ENCODE assay signal across 20 mouse cellular contexts in the genomic region with DNA sequence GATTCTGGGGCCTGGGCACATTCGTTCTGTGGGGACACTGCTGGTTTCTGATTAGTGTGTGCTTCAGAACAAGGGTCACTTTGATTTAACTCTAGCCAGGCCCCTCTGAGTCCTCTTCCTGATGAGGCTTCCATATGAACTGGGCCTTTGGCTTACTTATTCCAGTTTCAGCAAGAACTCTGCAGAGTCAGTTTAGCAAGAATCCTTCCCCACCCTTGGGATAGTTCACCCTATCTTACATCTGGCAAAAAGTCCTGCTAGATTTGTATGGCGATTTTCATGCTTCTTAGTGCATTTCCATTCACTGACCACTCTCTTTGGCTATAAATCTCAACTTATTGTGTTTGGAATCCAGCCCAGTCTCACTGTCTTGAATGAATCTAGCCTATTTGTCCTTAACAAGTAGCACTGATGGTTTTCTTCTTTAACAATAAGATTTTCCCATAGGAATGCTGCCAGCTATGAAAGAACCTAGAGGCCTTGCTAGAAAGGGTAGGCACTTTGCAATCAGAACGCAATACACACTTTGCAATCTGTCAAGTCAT.
A peak's percentile ranks its signal among the peaks of the same experiment; 100 is the strongest.
DNase-seq lines count a peak whose midpoint lies in the region; ATAC-seq and TF ChIP-seq lines count a peak whose summit lies in the region.
"Had no signal": no experiment of that assay in that cellular context is flagged by ENCODE, and none has a peak within 500 bp of the region (broad histone marks: within the 10 kb centered on the region; RNA-seq: fewer than 3 reads in every experiment).

No protein-coding gene starts in this region.

- no peaks in the 10 kb centered on the region for H3K27me3 ChIP-seq in kidney, embryonic 14.5 days (ENCODE audit: control insufficient read depth, insufficient read depth, low read length)
- no peaks in the 10 kb centered on the region for H3K27me3 ChIP-seq in lung, postnatal 0 days (replicated peaks; ENCODE audit: insufficient read depth, low read length)
- no peaks in the 10 kb centered on the region for H3K27me3 ChIP-seq in kidney, postnatal 0 days (ENCODE audit: insufficient read depth, low read length)
- H3K27me3 ChIP-seq: embryonic facial prominence, embryonic 12.5 days; forebrain, embryonic 15.5 days; limb, embryonic 13.5 days; midbrain, embryonic 12.5 days had no signal

- ATAC-seq in kidney, embryonic 14.5 days (ENCODE audit: low FRiP score, low TSS enrichment), result peak; percentile 16; the same call in 1 of the 2 replicates
- no peak for ATAC-seq in lung, postnatal 0 days
- ATAC-seq in kidney, postnatal 0 days (replicated peaks; ENCODE audit: low FRiP score, low read depth), result no peak
- ATAC-seq: forebrain, embryonic 15.5 days had no signal

- no peaks in the 10 kb centered on the region for H3K36me3 ChIP-seq in kidney, embryonic 14.5 days (ENCODE audit: control insufficient read depth, insufficient read depth, low read length)
- H3K36me3 ChIP-seq in lung, postnatal 0 days (ENCODE audit: insufficient read depth, low read length), result no peaks in the 10 kb centered on the region
- H3K36me3 ChIP-seq in kidney, postnatal 0 days (ENCODE audit: insufficient read depth, low read length), result no peaks in the 10 kb centered on the region
- H3K36me3 ChIP-seq: embryonic facial prominence, embryonic 12.5 days; forebrain, embryonic 15.5 days; G1E; hindbrain, embryonic 10.5 days; limb, embryonic 13.5 days; midbrain, embryonic 12.5 days had no signal

- no peaks in the 10 kb centered on the region for H3K4me1 ChIP-seq in kidney, embryonic 14.5 days (ENCODE audit: control insufficient read depth, insufficient read depth, low read length)
- H3K4me1 ChIP-seq in lung, postnatal 0 days (ENCODE audit: insufficient read depth, low read depth, low read length), result no peaks in the 10 kb centered on the region
- no peaks in the 10 kb centered on the region for H3K4me1 ChIP-seq in kidney, postnatal 0 days (replicated peaks; ENCODE audit: insufficient read depth, low read length)
- H3K4me1 ChIP-seq: embryonic facial prominence, embryonic 12.5 days; limb, embryonic 13.5 days had no signal

- no peak for TF ChIP-seq CTCF in lung, postnatal 0 days (IDR thresholded peaks at IDR 0.05)
- TF ChIP-seq CTCF in kidney, postnatal 0 days (IDR thresholded peaks at IDR 0.05; ENCODE audit: low read depth), result no peak

- peak; percentile 10 for DNase-seq in embryo, embryonic 10.5 days (ENCODE audit: low spot score)
- DNase-seq in embryo, embryonic 11 days, result no peak
- no peak for DNase-seq in kidney, adult 18-20 months
- DNase-seq in lung, postnatal 0 days (ENCODE audit: low spot score), result peak; percentile 12
- no peak for DNase-seq in lung, postnatal 14 days
- DNase-seq in kidney, postnatal 0 days (ENCODE audit: low spot score), result peak; percentile 77
- no peak for DNase-seq in ovary, postnatal 10 days (ENCODE audit: low spot score)
- DNase-seq: cerebellum, adult 8-10 months; gastrocnemius, postnatal 36 days; right cerebral cortex, adult 18-20 months; thymus, postnatal 25 days had no signal

- H3K9ac ChIP-seq in kidney, embryonic 14.5 days (ENCODE audit: low read depth, low read length), result no peak overlapping the region
- H3K9ac ChIP-seq in lung, postnatal 0 days (replicated peaks; ENCODE audit: low read depth), result no peak overlapping the region
- no peak overlapping the region for H3K9ac ChIP-seq in kidney, postnatal 0 days (ENCODE audit: low read depth, low read length)
- H3K9ac ChIP-seq: embryonic facial prominence, embryonic 12.5 days; forebrain, embryonic 15.5 days; limb, embryonic 13.5 days; liver, embryonic 14.5 days; midbrain, embryonic 12.5 days had no signal

- H3K4me2 ChIP-seq in kidney, embryonic 14.5 days (replicated peaks; ENCODE audit: low read depth, low read length), result no peak overlapping the region
- no peak overlapping the region for H3K4me2 ChIP-seq in lung, postnatal 0 days (replicated peaks; ENCODE audit: low read depth, low read length)
- H3K4me2 ChIP-seq in kidney, postnatal 0 days (ENCODE audit: low read length), result no peak overlapping the region
- H3K4me2 ChIP-seq: embryonic facial prominence, embryonic 12.5 days; forebrain, embryonic 15.5 days; limb, embryonic 13.5 days; midbrain, embryonic 12.5 days had no signal

- H3K4me3 ChIP-seq in kidney, embryonic 14.5 days (ENCODE audit: low read length), result no peak overlapping the region
- H3K4me3 ChIP-seq in lung, postnatal 0 days (ENCODE audit: low read depth, low read length), result no peak overlapping the region
- H3K4me3 ChIP-seq in kidney, postnatal 0 days (replicated peaks; ENCODE audit: low read depth, low read length), result no peak overlapping the region
- H3K4me3 ChIP-seq: embryonic facial prominence, embryonic 12.5 days; forebrain, embryonic 15.5 days; hindbrain, embryonic 10.5 days; limb, embryonic 13.5 days; midbrain, embryonic 12.5 days had no signal

- H3K27ac ChIP-seq in kidney, embryonic 14.5 days (ENCODE audit: low read depth, low read length), result peak overlapping the region; percentile 25; the same call in 1 of the 2 replicates
- H3K27ac ChIP-seq in lung, postnatal 0 days (ENCODE audit: low read length), result no peak overlapping the region
- no peak overlapping the region for H3K27ac ChIP-seq in kidney, postnatal 0 days
- H3K27ac ChIP-seq: embryonic facial prominence, embryonic 12.5 days; forebrain, embryonic 15.5 days; hindbrain, embryonic 10.5 days; limb, embryonic 13.5 days; liver, embryonic 14.5 days; midbrain, embryonic 12.5 days; stomach, postnatal 0 days had no signal

- H3K9me3 ChIP-seq in kidney, embryonic 14.5 days (ENCODE audit: control insufficient read depth, low read length), result no peaks in the 10 kb centered on the region
- H3K9me3 ChIP-seq in lung, postnatal 0 days (ENCODE audit: low read length), result no peaks in the 10 kb centered on the region
- H3K9me3 ChIP-seq in kidney, postnatal 0 days (replicated peaks; ENCODE audit: low read length), result no peaks in the 10 kb centered on the region
- H3K9me3 ChIP-seq: embryonic facial prominence, embryonic 12.5 days; forebrain, embryonic 15.5 days; G1E; hindbrain, embryonic 10.5 days; limb, embryonic 13.5 days; midbrain, embryonic 12.5 days had no signal

- 44% methylated on average over 3 of the region's 3 CpGs for WGBS in kidney, embryonic 14.5 days
- WGBS in lung, postnatal 0 days, result 47% methylated on average over 3 of the region's 3 CpGs
- WGBS in kidney, postnatal 0 days, result 32% methylated on average over 3 of the region's 3 CpGs

- TF ChIP-seq EP300 in lung, postnatal 0 days (IDR thresholded peaks at IDR 0.05), result no peak

Comparison
In these comparisons a context has a peak if more than half of its experiments do, and no peak if none do; other contexts are left out.
1. DNase-seq: peak in embryo, embryonic 10.5 days (single experiment), lung, postnatal 0 days (single experiment) and kidney, postnatal 0 days (single experiment); none in embryo, embryonic 11 days (single experiment), kidney, adult 18-20 months (single experiment), lung, postnatal 14 days (single experiment) and ovary, postnatal 10 days (single experiment).